ENCODE assay signal across 23 mouse cellular contexts in the genomic region with DNA sequence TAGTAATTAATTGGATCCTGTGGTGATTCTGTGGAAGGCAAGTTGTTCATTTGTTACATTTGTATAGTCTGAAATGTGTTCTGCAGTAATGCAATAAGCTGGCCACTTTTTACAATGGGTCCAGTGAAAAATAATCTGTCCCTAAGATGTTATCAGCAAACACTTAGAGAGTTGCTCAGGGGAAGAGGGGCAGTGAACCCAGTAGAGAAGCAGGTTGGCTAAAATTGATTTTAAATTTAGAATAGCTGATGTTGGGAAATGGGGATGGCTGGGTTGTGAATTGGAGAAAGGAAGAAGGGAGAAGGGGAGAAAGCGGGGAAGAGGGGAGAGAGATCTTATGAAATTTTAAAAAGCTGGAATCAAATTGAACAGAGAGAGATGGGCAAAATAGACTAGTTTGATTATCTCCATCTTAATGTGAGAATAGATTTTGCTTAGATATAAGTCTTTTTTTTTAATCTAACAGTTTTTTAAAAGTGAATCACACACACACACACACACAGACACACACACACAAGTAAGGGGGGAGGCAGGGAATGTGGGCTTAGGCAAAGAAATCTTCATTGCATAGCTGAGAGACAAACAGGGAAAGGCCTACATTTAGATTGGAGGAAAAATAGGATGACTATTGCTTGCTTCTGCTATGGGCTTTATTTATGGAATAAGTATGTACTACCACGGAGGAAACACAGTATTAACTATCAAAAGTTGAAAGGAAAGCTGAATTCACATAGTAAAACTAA. TPM values are rescaled to one million over a fixed set of nuclear protein-coding genes. Genes with fewer than 3 reads are reported as not detected.
DNase-seq lines count a peak whose midpoint lies in the region; ATAC-seq and TF ChIP-seq lines count a peak whose summit lies in the region.
"Had no signal": no experiment of that assay in that cellular context is flagged by ENCODE, and none has a peak within 500 bp of the region (broad histone marks: within the 10 kb centered on the region; RNA-seq: fewer than 3 reads in every experiment).

No protein-coding gene starts in this region.

- no peak overlapping the region for H3K4me3 ChIP-seq in hindbrain, embryonic 11.5 days (ENCODE audit: low read depth, low read length)
- H3K4me3 ChIP-seq in hindbrain, embryonic 13.5 days, result no peak overlapping the region
- peak overlapping the region; percentile 7; the same call in 1 of the 2 replicates for H3K4me3 ChIP-seq in midbrain, embryonic 12.5 days
- H3K4me3 ChIP-seq in midbrain, embryonic 13.5 days (replicated peaks), result no peak overlapping the region; the same call in 1 of the 2 replicates
- peak overlapping the region; percentile 30 for H3K4me3 ChIP-seq in embryonic fibroblast, embryonic 13.5 days (ENCODE audit: insufficient read depth, low read length)
- peak overlapping the region; percentile 53 for H3K4me3 ChIP-seq in forebrain, postnatal 0 days (ENCODE audit: low read depth, low read length)
- H3K4me3 ChIP-seq: hindbrain, embryonic 15.5 days; liver, embryonic 12.5 days had no signal

- no peak for TF ChIP-seq POLR2A in embryonic fibroblast, embryonic 13.5 days (IDR thresholded peaks at IDR 0.05; ENCODE audit: low read depth, low read length)

- peaks cover 75% of the 10 kb centered on the region for H3K27me3 ChIP-seq in hindbrain, embryonic 11.5 days (ENCODE audit: control insufficient read depth, insufficient read depth, low read length)
- peaks cover 78% of the 10 kb centered on the region for H3K27me3 ChIP-seq in hindbrain, embryonic 13.5 days
- peaks cover 66% of the 10 kb centered on the region for H3K27me3 ChIP-seq in midbrain, embryonic 12.5 days
- H3K27me3 ChIP-seq in midbrain, embryonic 13.5 days, result peaks cover 80% of the 10 kb centered on the region
- no peaks in the 10 kb centered on the region for H3K27me3 ChIP-seq in forebrain, postnatal 0 days (ENCODE audit: insufficient read depth, low read length)

- H3K27ac ChIP-seq in hindbrain, embryonic 11.5 days (ENCODE audit: low read depth, low read length), result no peak overlapping the region
- H3K27ac ChIP-seq in hindbrain, embryonic 13.5 days, result no peak overlapping the region
- no peak overlapping the region for H3K27ac ChIP-seq in midbrain, embryonic 12.5 days (replicated peaks)
- no peak overlapping the region for H3K27ac ChIP-seq in midbrain, embryonic 13.5 days
- H3K27ac ChIP-seq in embryonic fibroblast, embryonic 13.5 days (ENCODE audit: insufficient read depth, low read length), result no peak overlapping the region
- peak overlapping the region; percentile 90 for H3K27ac ChIP-seq in forebrain, postnatal 0 days (ENCODE audit: low read depth, low read length)
- H3K27ac ChIP-seq: hindbrain, embryonic 15.5 days; liver, embryonic 12.5 days; macrophage had no signal

- H3K9ac ChIP-seq in hindbrain, embryonic 11.5 days (ENCODE audit: low read depth, low read length), result no peak overlapping the region
- H3K9ac ChIP-seq in hindbrain, embryonic 13.5 days, result no peak overlapping the region
- H3K9ac ChIP-seq in midbrain, embryonic 12.5 days (replicated peaks), result no peak overlapping the region
- no peak overlapping the region for H3K9ac ChIP-seq in midbrain, embryonic 13.5 days (replicated peaks)
- H3K9ac ChIP-seq in forebrain, postnatal 0 days, result peak overlapping the region; percentile 84
- H3K9ac ChIP-seq: hindbrain, embryonic 15.5 days; liver, embryonic 12.5 days; lung, embryonic 14.5 days had no signal

- ATAC-seq in hindbrain, embryonic 11.5 days (ENCODE audit: low FRiP score), result no peak
- ATAC-seq in hindbrain, embryonic 13.5 days (ENCODE audit: low FRiP score), result no peak
- ATAC-seq in midbrain, embryonic 12.5 days (ENCODE audit: low FRiP score, low read depth), result no peak
- no peak for ATAC-seq in midbrain, embryonic 13.5 days
- ATAC-seq in forebrain, postnatal 0 days, result no peak
- ATAC-seq: liver, embryonic 12.5 days had no signal

- peak; percentile 39 for DNase-seq in hindbrain, embryonic 11.5 days (ENCODE audit: low spot score)
- DNase-seq in forebrain, postnatal 0 days, result peak; percentile 77
- no peak for DNase-seq in lung, postnatal 25 days (ENCODE audit: low spot score)
- DNase-seq in kidney, postnatal 10 days, result no peak
- DNase-seq: adrenal gland, postnatal 10 days; cerebellum, adult 18-20 months; gastrocnemius, postnatal 36 days; kidney, adult 2 months; kidney, postnatal 4 days; left cerebral cortex, postnatal 4 days; lung, embryonic 14.5 days; thymus, postnatal 36 days had no signal

- H3K36me3 ChIP-seq in hindbrain, embryonic 11.5 days (ENCODE audit: control insufficient read depth, insufficient read depth, low read length), result no peaks in the 10 kb centered on the region
- H3K36me3 ChIP-seq in hindbrain, embryonic 13.5 days, result no peaks in the 10 kb centered on the region
- H3K36me3 ChIP-seq in midbrain, embryonic 12.5 days, result no peaks in the 10 kb centered on the region
- no peaks in the 10 kb centered on the region for H3K36me3 ChIP-seq in midbrain, embryonic 13.5 days
- H3K36me3 ChIP-seq in forebrain, postnatal 0 days (ENCODE audit: insufficient read depth), result peaks cover 17% of the 10 kb centered on the region
- H3K36me3 ChIP-seq: hindbrain, embryonic 15.5 days; liver, embryonic 12.5 days had no signal

- WGBS in hindbrain, embryonic 11.5 days, result 4% methylated on average over 2 of the region's 2 CpGs
- 12% methylated on average over 2 of the region's 2 CpGs for whole genome bisulfite sequencing in hindbrain, embryonic 13.5 days
- 7% methylated on average over 2 of the region's 2 CpGs for WGBS in midbrain, embryonic 12.5 days
- 2% methylated on average over 2 of the region's 2 CpGs for WGBS in midbrain, embryonic 13.5 days
- 5% methylated on average over 2 of the region's 2 CpGs for WGBS in forebrain, postnatal 0 days

- TF ChIP-seq CTCF in embryonic fibroblast, embryonic 13.5 days (IDR thresholded peaks at IDR 0.05; ENCODE audit: borderline replicate concordance, insufficient read depth, low read length), result no peak
- TF ChIP-seq CTCF in forebrain, postnatal 0 days (IDR thresholded peaks at IDR 0.05; ENCODE audit: low read depth), result no peak

- no peaks in the 10 kb centered on the region for H3K9me3 ChIP-seq in hindbrain, embryonic 11.5 days (ENCODE audit: control insufficient read depth, low read length)
- no peaks in the 10 kb centered on the region; the same call in 1 of the 2 replicates for H3K9me3 ChIP-seq in hindbrain, embryonic 13.5 days
- no peaks in the 10 kb centered on the region for H3K9me3 ChIP-seq in midbrain, embryonic 12.5 days
- no peaks in the 10 kb centered on the region for H3K9me3 ChIP-seq in midbrain, embryonic 13.5 days
- H3K9me3 ChIP-seq in forebrain, postnatal 0 days (ENCODE audit: low read length), result no peaks in the 10 kb centered on the region
- H3K9me3 ChIP-seq: hindbrain, embryonic 15.5 days; liver, embryonic 12.5 days had no signal

- H3K4me1 ChIP-seq in hindbrain, embryonic 11.5 days (replicated peaks; ENCODE audit: control insufficient read depth, insufficient read depth, low read length), result peaks cover 10% of the 10 kb centered on the region
- H3K4me1 ChIP-seq in hindbrain, embryonic 13.5 days (replicated peaks), result peaks cover 15% of the 10 kb centered on the region
- H3K4me1 ChIP-seq in midbrain, embryonic 12.5 days, result peaks cover 6% of the 10 kb centered on the region; the same call in 1 of the 2 replicates
- H3K4me1 ChIP-seq in midbrain, embryonic 13.5 days (replicated peaks), result peaks cover 17% of the 10 kb centered on the region
- no peaks in the 10 kb centered on the region for H3K4me1 ChIP-seq in embryonic fibroblast, embryonic 13.5 days (ENCODE audit: control insufficient read depth, insufficient read depth, low read length)
- H3K4me1 ChIP-seq in forebrain, postnatal 0 days (ENCODE audit: insufficient read depth), result no peaks in the 10 kb centered on the region

- no peak overlapping the region for H3K4me2 ChIP-seq in hindbrain, embryonic 11.5 days (replicated peaks; ENCODE audit: low read depth, low read length)
- H3K4me2 ChIP-seq in hindbrain, embryonic 13.5 days, result no peak overlapping the region
- no peak overlapping the region for H3K4me2 ChIP-seq in midbrain, embryonic 12.5 days (replicated peaks)
- H3K4me2 ChIP-seq in midbrain, embryonic 13.5 days (replicated peaks), result no peak overlapping the region
- H3K4me2 ChIP-seq in forebrain, postnatal 0 days (ENCODE audit: low read depth), result peak overlapping the region; percentile 32
- H3K4me2 ChIP-seq: hindbrain, embryonic 15.5 days; liver, embryonic 12.5 days; lung, embryonic 14.5 days had no signal

RNA-seq across cellular contexts. Expression of a gene that starts 3.1 kb away (rescaled TPM):
- 0.08 TPM in 1 of 2 replicates, not detected in the other for polyA plus RNA-seq in hindbrain, embryonic 11.5 days (2014; fragmentation: Nextera tagmentation; extraction: Ambion mirVana)
- polyA plus RNA-seq in hindbrain, embryonic 13.5 days (2015; fragmentation: Nextera tagmentation; extraction: Ambion mirVana), result not detected in 2 replicates
- polyA plus RNA-seq in midbrain, embryonic 12.5 days (2016; fragmentation: Nextera tagmentation; extraction: Ambion mirVana), result 0.28 TPM in 1 of 2 replicates, not detected in the other
- 0.15 TPM in 1 of 2 replicates, not detected in the other for polyA plus RNA-seq in midbrain, embryonic 13.5 days (2015; fragmentation: Nextera tagmentation; extraction: Ambion mirVana)
- polyA plus RNA-seq in embryonic fibroblast, embryonic 13.5 days (2011; ENCODE audit: insufficient read length, low read depth, missing spikeins), result 0.16 and 0.27 TPM in 2 replicates
- 16.1 and 16.8 TPM in 2 replicates for total RNA-seq in forebrain, postnatal 0 days (2014; rRNA removed)
- 0.53 and 0.85 TPM in 2 replicates for polyA plus RNA-seq in forebrain, postnatal 0 days (2015; fragmentation: Nextera tagmentation; extraction: Ambion mirVana)
- total RNA-seq: gastrocnemius, postnatal 36 days; MEL; monocyte, adult 5-6 weeks had no signal
- polyA plus RNA-seq: heart, postnatal 0 days; hindbrain, embryonic 15.5 days; kidney, adult 2 months; liver, embryonic 12.5 days; lung, embryonic 14.5 days; macrophage; neural tube, embryonic 14.5 days had no signal

RNA-seq across cellular contexts. Expression of a gene that starts 5.6 kb away (rescaled TPM):
- 0.39 and 0.49 TPM in 2 replicates for polyA plus RNA-seq in hindbrain, embryonic 11.5 days (2014; fragmentation: Nextera tagmentation; extraction: Ambion mirVana)
- 0.40 and 0.44 TPM in 2 replicates for polyA plus RNA-seq in hindbrain, embryonic 13.5 days (2015; fragmentation: Nextera tagmentation; extraction: Ambion mirVana)
- polyA plus RNA-seq in midbrain, embryonic 12.5 days (2016; fragmentation: Nextera tagmentation; extraction: Ambion mirVana), result 3.0 and 4.6 TPM in 2 replicates
- 0.63 and 6.4 TPM in 2 replicates for polyA plus RNA-seq in midbrain, embryonic 13.5 days (2015; fragmentation: Nextera tagmentation; extraction: Ambion mirVana)
- 3.7 and 13.9 TPM in 2 replicates for polyA plus RNA-seq in embryonic fibroblast, embryonic 13.5 days (2011; ENCODE audit: insufficient read length, low read depth, missing spikeins)
- 76.5 and 79.4 TPM in 2 replicates for total RNA-seq in forebrain, postnatal 0 days (2014; rRNA removed)
- 50.8 and 53.4 TPM in 2 replicates for polyA plus RNA-seq in forebrain, postnatal 0 days (2015; fragmentation: Nextera tagmentation; extraction: Ambion mirVana)
- total RNA-seq: gastrocnemius, postnatal 36 days; MEL; monocyte, adult 5-6 weeks had no signal
- polyA plus RNA-seq: heart, postnatal 0 days; kidney, adult 2 months; liver, embryonic 12.5 days; macrophage; neural tube, embryonic 14.5 days had no signal

Comparison
In these comparisons a context has a peak if more than half of its experiments do, and no peak if none do; other contexts are left out.
1. H3K4me3 ChIP-seq: peak in midbrain, embryonic 12.5 days (single experiment), embryonic fibroblast, embryonic 13.5 days (single experiment) and forebrain, postnatal 0 days (single experiment); none in hindbrain, embryonic 11.5 days (single experiment), hindbrain, embryonic 13.5 days (single experiment) and midbrain, embryonic 13.5 days (single experiment).
2. DNase-seq: peak in hindbrain, embryonic 11.5 days (single experiment) and forebrain, postnatal 0 days (single experiment); none in lung, postnatal 25 days (single experiment) and kidney, postnatal 10 days (single experiment).